Mouse (Mus musculus): ENCODE data around the gene Ect2.

Gene Ect2

GRCm38 (mm10) chr3:27156594-27156949 is 2.9 kb upstream of the Ect2 start:
- peak; percentile 65 for DNase-seq (ENCODE audit: low read depth, low spot score)

GRCm38 (mm10) chr3:27155856-27156593 is 2.3 kb upstream of the Ect2 start:
- no peak for DNase-seq (ENCODE audit: low read depth, low spot score)

GRCm38 (mm10) chr3:27155051-27155855 is 1.6 kb upstream of the Ect2 start:
- peak; percentile 97 for DNase-seq (ENCODE audit: low read depth, low spot score)

- DNase-seq (ENCODE audit: low read depth, low spot score), result peak; percentile 24
These were observed 602 bp upstream of the Ect2 start for GRCm38 (mm10) chr3:27154280-27154679.

- peak; percentile 30 for DNase-seq (ENCODE audit: low read depth, low spot score)
These were observed 447 bp downstream of the Ect2 start for GRCm38 (mm10) chr3:27153191-27153671.

GRCm38 (mm10) chr3:27145733-27146132 is 7.9 kb downstream of the Ect2 start:
- peak; percentile 27 for DNase-seq (ENCODE audit: low read depth, low spot score)

GRCm38 (mm10) chr3:27143570-27143969 is 10.1 kb downstream of the Ect2 start:
- DNase-seq (ENCODE audit: low read depth, low spot score), result no peak

GRCm38 (mm10) chr3:27140101-27140500 is 13.6 kb downstream of the Ect2 start:
- DNase-seq (ENCODE audit: low read depth, low spot score), result peak; percentile 60

- no peak for DNase-seq (ENCODE audit: low read depth, low spot score)
These were observed 31.7 kb downstream of the Ect2 start for GRCm38 (mm10) chr3:27121864-27122450.

- no peak for DNase-seq (ENCODE audit: low read depth, low spot score)
These were observed 32.7 kb downstream of the Ect2 start for GRCm38 (mm10) chr3:27120932-27121331.

- DNase-seq (ENCODE audit: low read depth, low spot score), result peak; percentile 17
These were observed 35.5 kb downstream of the Ect2 start for GRCm38 (mm10) chr3:27118227-27118626.

- no peak for DNase-seq (ENCODE audit: low read depth, low spot score)
These were observed 42.8 kb downstream of the Ect2 start for GRCm38 (mm10) chr3:27110860-27111259.

GRCm38 (mm10) chr3:27109109-27109508 is 44.6 kb downstream of the Ect2 start:
- DNase-seq (ENCODE audit: low read depth, low spot score), result no peak

- peak; percentile 23 for DNase-seq (ENCODE audit: low read depth, low spot score)
These were observed 46.5 kb downstream of the Ect2 start for GRCm38 (mm10) chr3:27107142-27107541.

- DNase-seq (ENCODE audit: low read depth, low spot score), result no peak
These were observed 50.7 kb downstream of the Ect2 start for GRCm38 (mm10) chr3:27102965-27103364.

- DNase-seq (ENCODE audit: low read depth, low spot score), result no peak
These were observed 55.0 kb downstream of the Ect2 start for GRCm38 (mm10) chr3:27098633-27099032.

GRCm38 (mm10) chr3:27086221-27086620 is 67.5 kb downstream of the Ect2 start:
- peak; percentile 44 for DNase-seq (ENCODE audit: low read depth, low spot score)

GRCm38 (mm10) chr3:27081229-27082060 is 72.2 kb downstream of the Ect2 start:
- no peak for DNase-seq (ENCODE audit: low read depth, low spot score)

- DNase-seq (ENCODE audit: low read depth, low spot score), result no peak
These were observed 73.5 kb downstream of the Ect2 start for GRCm38 (mm10) chr3:27080061-27080770.

- no peak for DNase-seq (ENCODE audit: low read depth, low spot score)
These were observed 79.8 kb downstream of the Ect2 start for GRCm38 (mm10) chr3:27073884-27074283.

- DNase-seq (ENCODE audit: low read depth, low spot score), result no peak
These were observed 82.0 kb downstream of the Ect2 start for GRCm38 (mm10) chr3:27071706-27072105.

Measured in ES-CJ7 (cell line).